Mouse (Mus musculus): ENCODE measurements around the gene Zfp106. TPM values are rescaled to one million over a fixed set of nuclear protein-coding genes. Genes with fewer than 3 reads are reported as not detected.
"Not testable (repeated sequence)": the region's sequence is repeated elsewhere in the genome, so short reads cannot be mapped to it uniquely, and the experiment has no call there.

Zfp106 gene
- polyA plus RNA-seq, 1 experiment, result 79.1 TPM

DNA sequence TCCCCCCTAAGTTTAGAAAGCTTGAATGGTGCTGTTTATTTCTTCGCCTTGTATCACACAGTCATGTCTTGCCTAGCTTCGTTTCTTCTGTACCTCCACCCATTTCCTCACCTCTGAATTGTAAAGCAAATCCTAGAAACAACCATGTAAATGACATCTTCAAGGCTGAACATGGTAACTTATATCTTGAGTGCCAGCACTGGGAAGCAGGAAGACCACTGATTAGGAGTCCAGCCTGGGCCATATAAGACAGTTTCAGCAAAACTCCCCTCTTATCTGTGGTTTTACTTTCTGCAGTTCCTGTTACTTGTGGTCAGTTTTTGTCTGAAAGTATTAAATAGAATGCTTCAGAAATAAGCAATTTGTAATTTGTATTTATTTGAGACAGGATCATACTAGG, 12.3 kb upstream of the Zfp106 start:
- no peak for TF ChIP-seq POLR2A (IDR thresholded peaks at IDR 0.05; ENCODE audit: borderline replicate concordance, low read depth, low read length)
- Histone ChIP-seq H3K4me3 (ENCODE audit: insufficient read depth, low read length) (no peak overlapping the region), H3K27ac (ENCODE audit: insufficient read depth, low read depth, low read length) (peak overlapping the region; percentile 5; the same call in 1 of the 2 replicates), H3K4me1 (ENCODE audit: control insufficient read depth, insufficient read depth, low read length) (peaks cover 54% of the 10 kb centered on the region)

DNA sequence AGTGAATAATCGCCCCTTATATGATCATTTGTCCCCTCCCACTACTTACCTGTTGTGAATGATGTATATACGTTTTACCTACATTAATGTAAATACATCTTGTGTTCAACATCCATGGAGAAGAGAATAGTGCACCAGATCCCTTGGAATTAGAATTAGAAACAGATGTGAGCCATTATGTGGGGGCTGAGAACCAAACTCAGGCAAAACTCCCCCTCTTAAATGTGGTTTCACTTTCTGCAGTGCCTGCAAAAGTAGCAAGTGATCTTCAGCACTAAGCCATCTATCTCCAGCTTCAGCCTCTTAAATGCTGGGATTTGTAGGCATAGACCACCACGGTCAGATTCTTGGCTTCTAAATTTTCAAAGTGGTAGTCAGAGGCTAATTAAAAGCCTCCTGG, 11.5 kb upstream of the Zfp106 start:
- Histone ChIP-seq H3K4me1 (ENCODE audit: control insufficient read depth, insufficient read depth, low read length) (peaks cover 57% of the 10 kb centered on the region), H3K4me3 (ENCODE audit: insufficient read depth, low read length) (no peak overlapping the region), H3K27ac (ENCODE audit: insufficient read depth, low read depth, low read length) (no peak overlapping the region)
- TF ChIP-seq POLR2A (IDR thresholded peaks at IDR 0.05; ENCODE audit: borderline replicate concordance, low read depth, low read length) (no peak), CTCF (IDR thresholded peaks at IDR 0.05; ENCODE audit: low read depth, low read length) (no peak)

DNA sequence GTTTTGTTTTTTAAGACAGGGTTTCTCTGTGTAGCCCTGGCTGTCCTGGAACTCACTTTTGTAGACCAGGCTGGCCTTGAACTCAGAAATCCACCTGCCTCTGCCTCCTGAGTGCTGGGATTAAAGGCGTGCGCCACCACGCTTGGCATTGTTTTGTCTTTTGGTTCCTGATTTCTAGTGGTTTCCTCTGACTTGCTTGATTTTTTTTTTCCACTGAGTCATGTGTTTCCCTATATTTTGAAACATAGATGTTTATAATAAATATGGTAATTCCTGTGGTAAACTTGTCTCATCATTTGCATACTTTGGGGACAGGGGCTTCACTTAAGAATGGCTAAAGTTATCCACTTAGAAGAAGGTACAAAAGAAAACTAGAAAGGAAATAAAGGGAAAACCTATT, 8.5 kb upstream of the Zfp106 start:
- Histone ChIP-seq H3K4me1 (ENCODE audit: control insufficient read depth, insufficient read depth, low read length) (peaks cover 46% of the 10 kb centered on the region), H3K27ac (ENCODE audit: insufficient read depth, low read depth, low read length) (peak overlapping the region; percentile 80)
- not testable (repeated sequence) for H3K4me3 ChIP-seq (ENCODE audit: insufficient read depth, low read length)

DNA sequence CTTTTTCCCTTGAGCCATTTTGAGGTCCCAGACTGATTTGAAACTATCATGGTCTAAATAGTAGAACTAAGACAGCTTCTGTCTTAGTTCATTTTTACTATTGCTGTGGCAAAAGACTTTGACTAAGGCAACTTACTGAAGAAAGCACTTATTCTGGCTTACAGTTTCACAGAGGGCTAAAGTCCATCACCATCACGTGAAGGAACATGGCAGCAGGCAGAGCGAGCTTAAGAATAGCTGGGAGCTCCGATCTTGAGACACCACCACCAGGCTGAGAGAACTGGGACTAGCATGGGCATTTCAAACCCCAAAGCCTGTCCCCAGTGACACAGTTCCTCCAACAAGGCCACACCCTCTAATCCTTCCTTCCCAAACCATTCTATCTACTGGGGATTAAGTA, 7.4 kb upstream of the Zfp106 start:
- TF ChIP-seq POLR2A (IDR thresholded peaks at IDR 0.05; ENCODE audit: borderline replicate concordance, low read depth, low read length), result no peak
- TF ChIP-seq CTCF (IDR thresholded peaks at IDR 0.05; ENCODE audit: low read depth, low read length), result no peak
- peak overlapping the region; percentile 19; the same call in 1 of the 2 replicates for H3K27ac ChIP-seq (ENCODE audit: insufficient read depth, low read depth, low read length)
- H3K4me3 ChIP-seq (ENCODE audit: insufficient read depth, low read length), result no peak overlapping the region
- peaks cover 43% of the 10 kb centered on the region for H3K4me1 ChIP-seq (ENCODE audit: control insufficient read depth, insufficient read depth, low read length)

DNA sequence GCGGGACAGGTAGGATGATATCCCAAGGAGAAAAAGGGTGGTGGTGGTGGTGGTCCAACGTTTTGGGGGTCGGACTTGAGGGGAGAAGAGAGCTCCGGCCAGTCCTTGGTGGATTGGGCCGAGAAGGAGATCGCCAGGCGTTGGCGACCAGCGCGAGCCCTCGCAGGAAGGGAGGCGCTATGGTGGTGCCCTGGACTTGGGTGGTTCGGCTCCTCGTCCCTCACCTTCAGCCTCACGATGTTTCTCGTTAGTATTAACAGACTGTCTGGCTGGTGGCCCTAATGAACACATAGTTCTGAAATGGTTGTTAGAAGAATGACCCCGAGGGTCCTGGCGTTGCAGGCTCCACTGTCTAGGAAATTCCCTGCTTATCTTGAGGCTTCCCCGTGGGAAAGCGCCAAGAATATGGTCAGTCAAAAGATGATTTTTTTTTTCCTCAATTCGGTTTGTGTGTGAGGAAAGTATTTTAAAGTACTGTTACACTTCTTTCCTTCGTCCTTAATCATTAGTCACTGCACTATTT, 4.2 kb upstream of the Zfp106 start:
- Histone ChIP-seq H3K27ac (ENCODE audit: insufficient read depth, low read depth, low read length) (peak overlapping the region; percentile 82), H3K4me3 (ENCODE audit: insufficient read depth, low read length) (peak overlapping the region; percentile 89), H3K4me1 (ENCODE audit: control insufficient read depth, insufficient read depth, low read length) (peaks cover 37% of the 10 kb centered on the region)
- TF ChIP-seq POLR2A (IDR thresholded peaks at IDR 0.05; ENCODE audit: borderline replicate concordance, low read depth, low read length), result no peak
- TF ChIP-seq CTCF (IDR thresholded peaks at IDR 0.05; ENCODE audit: low read depth, low read length), result 0 out of 2 replicates have a peak, but pooled peaks have one; percentile 19

DNA sequence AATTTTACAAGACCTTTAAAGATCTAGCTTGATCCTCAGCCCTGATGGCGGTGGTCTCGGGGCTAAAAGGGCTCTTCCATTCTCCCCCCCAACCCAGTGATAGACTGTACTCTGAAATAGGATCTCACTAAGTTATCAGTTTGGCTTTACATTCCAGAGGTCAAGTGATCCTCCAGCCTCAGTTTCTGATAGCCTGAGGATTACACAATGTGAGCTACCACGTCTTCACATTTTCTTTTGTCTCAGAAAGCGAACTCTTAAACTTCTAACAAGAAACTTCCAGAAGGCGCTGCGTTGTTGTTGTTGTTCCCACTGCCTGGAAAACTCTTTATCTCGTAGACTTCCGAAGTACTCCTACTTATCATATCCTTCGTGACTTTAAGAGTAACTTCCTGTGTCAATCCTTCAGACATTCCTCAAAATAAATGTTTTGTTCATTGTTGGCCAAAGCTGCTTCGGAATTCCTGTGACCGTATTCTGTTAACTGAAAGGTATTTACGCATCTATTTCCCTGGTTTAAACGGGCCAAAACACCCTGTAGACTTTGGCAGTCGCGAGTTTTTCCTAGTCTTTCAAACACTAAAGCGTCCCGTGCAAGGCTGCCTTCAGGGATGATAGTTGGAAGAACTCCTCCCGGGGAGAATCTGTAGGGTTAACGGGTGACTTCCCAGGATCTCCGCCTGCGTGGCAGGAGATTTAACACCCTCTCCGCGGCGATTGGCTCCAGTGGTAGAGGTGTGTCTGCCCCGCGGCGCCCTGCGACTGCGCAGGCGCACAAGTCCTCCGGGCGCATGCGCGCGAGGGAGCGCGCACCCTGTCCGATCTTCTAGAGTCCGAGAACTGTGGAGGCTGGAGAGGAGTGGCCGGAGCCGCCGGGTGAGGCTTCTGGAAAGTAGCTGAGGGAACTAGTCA, 3.5 kb upstream of the Zfp106 start, which contains the start of gene Snap23:
Gene Snap23, plus strand, starts transcription at position 786 of the 912 bp plus-strand sequence.
- Histone ChIP-seq H3K4me3 (ENCODE audit: insufficient read depth, low read length) (peak within 1 kb of the TSS; percentile 89), H3K27ac (ENCODE audit: insufficient read depth, low read depth, low read length) (peak within 1 kb of the TSS; percentile 83), H3K4me1 (ENCODE audit: control insufficient read depth, insufficient read depth, low read length) (peaks cover 33% of the 10 kb centered on the region)
- TF ChIP-seq CTCF (IDR thresholded peaks at IDR 0.05; ENCODE audit: low read depth, low read length) (no peak), POLR2A (IDR thresholded peaks at IDR 0.05; ENCODE audit: borderline replicate concordance, low read depth, low read length) (0 out of 2 replicates have a peak, but pooled peaks have one; percentile 19)

DNA sequence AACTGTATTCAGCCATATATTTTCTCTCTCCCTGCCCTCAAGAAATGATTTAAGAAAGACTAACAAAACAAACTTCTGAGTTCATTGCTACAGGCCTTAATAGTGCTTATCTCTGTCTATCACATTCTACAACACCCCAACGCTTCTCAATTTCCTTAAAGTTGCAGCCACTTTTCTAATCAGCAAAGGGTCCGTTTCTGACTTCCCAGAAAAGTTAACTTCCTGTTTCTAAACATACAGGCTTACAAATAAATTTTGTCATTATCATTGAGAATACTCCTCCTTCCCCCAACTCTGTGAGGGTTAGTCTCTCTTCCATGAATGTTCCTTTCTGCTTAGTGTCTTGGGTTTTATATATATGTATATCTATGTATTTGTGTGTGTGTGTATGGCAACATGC, 1.7 kb upstream of the Zfp106 start:
- H3K27ac ChIP-seq (ENCODE audit: insufficient read depth, low read depth, low read length), result peak overlapping the region; percentile 64
- TF ChIP-seq POLR2A (IDR thresholded peaks at IDR 0.05; ENCODE audit: borderline replicate concordance, low read depth, low read length), result no peak
- no peak for TF ChIP-seq CTCF (IDR thresholded peaks at IDR 0.05; ENCODE audit: low read depth, low read length)
- H3K4me1 ChIP-seq (ENCODE audit: control insufficient read depth, insufficient read depth, low read length), result peaks cover 34% of the 10 kb centered on the region
- no peak overlapping the region for H3K4me3 ChIP-seq (ENCODE audit: insufficient read depth, low read length)

DNA sequence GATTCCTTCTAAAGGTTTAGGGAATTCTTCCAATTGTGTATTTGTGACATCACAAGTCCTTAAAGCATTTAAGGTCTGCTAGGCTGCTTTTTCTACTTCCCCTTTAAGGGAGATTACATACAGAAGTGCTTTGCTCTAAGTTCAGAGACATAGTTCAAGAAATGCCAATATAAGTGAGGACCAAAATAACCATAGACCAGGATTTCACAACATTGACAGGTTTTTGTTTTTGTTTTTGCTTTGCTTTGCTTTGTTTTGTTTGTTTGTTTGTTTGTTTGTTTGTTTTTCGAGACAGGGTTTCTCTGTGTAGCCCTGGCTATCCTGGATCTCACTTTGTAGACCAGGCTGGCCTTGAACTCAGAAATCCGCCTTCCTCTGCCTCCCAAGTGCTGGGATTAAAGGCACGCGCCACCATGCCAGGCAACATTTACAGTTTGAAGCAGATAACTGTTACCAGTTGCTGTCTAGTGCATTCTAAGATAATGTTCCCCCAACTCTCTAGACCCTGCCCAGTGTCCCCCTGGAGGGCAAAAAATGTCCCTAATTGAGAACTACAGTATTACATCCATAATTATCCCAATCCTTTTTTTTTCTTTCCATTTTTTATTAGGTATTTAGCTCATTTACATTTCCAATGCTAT, 1.0 kb upstream of the Zfp106 start:
- peaks cover 35% of the 10 kb centered on the region for H3K4me1 ChIP-seq (ENCODE audit: control insufficient read depth, insufficient read depth, low read length)
- H3K27ac ChIP-seq (ENCODE audit: insufficient read depth, low read depth, low read length), result peak overlapping the region; percentile 11; the same call in 1 of the 2 replicates
- H3K4me3 ChIP-seq (ENCODE audit: insufficient read depth, low read length), result not testable (repeated sequence)

DNA sequence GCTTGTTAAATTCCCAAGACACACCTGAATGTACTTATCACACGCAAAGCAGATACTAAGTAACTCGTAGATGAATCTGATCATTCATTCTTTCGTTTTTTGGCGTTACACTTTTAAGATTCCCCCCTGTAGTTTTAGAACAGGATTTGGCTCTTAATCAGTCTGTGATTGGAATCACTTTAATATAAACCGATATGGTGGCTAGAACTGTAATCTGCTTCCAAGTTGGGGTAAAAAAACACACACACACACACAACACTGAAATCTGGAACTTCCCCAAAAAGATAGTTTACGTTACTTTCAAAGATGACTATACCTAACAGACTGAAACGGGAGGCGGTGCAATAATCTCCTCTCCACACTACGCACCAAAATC, 796 bp downstream of the Zfp106 start:
- H3K4me3 ChIP-seq (ENCODE audit: insufficient read depth, low read length), result peak overlapping the region; percentile 86
- TF ChIP-seq POLR2A (IDR thresholded peaks at IDR 0.05; ENCODE audit: borderline replicate concordance, low read depth, low read length) (no peak), CTCF (IDR thresholded peaks at IDR 0.05; ENCODE audit: low read depth, low read length) (no peak)
- H3K27ac ChIP-seq (ENCODE audit: insufficient read depth, low read depth, low read length), result peak overlapping the region; percentile 72
- peaks cover 37% of the 10 kb centered on the region for H3K4me1 ChIP-seq (ENCODE audit: control insufficient read depth, insufficient read depth, low read length)

DNA sequence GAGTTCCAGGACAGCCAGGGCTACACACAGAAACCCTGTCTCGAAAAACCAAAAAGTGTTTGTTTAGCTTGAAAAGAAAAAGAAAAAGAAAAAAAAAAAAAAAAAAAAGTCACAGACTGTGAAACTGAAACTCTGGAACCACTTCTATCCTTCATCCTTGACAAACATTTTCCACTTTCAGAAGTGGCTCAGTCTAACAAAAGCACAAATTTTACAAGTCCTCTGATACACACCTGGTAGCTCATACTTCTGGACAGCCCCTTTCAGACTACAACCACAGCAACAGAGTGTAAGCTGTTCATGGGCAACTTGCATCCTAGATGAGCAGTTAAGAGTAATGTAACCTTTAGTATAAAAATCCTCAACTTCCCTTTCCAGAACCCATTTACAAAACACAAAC, 2.1 kb downstream of the Zfp106 start:
- Histone ChIP-seq H3K4me1 (ENCODE audit: control insufficient read depth, insufficient read depth, low read length) (peaks cover 42% of the 10 kb centered on the region), H3K4me3 (ENCODE audit: insufficient read depth, low read length) (no peak overlapping the region), H3K27ac (ENCODE audit: insufficient read depth, low read depth, low read length) (peak overlapping the region; percentile 6)
- TF ChIP-seq POLR2A (IDR thresholded peaks at IDR 0.05; ENCODE audit: borderline replicate concordance, low read depth, low read length), result no peak
- no peak for TF ChIP-seq CTCF (IDR thresholded peaks at IDR 0.05; ENCODE audit: low read depth, low read length)
